Mouse (Mus musculus) stomach, embryonic 14.5 days (tissue): Measurements from ENCODE around the gene Rorc. TPM values are rescaled to one million over a fixed set of nuclear protein-coding genes. Genes with fewer than 3 reads are reported as not detected.

Source experiments
- ATAC-seq: fragments of 200-750 bp; cut with Nextera tagmentation; 2 replicates; pipeline ENCODE4 v1.8.0; 2017; ENCODE audit warnings: low read depth, moderate TSS enrichment; ENCODE audit not compliant: insufficient number of reproducible peaks, insufficient read depth, low FRiP score
- H3K27ac ChIP-seq: fragments of 300-500 bp; sonication (generic); 2 replicates; pipeline ENCODE4 v1.5.1; 2014; ENCODE audit warnings: mild to moderate bottlenecking, low read length, moderate library complexity, mixed read lengths
- H3K27me3 ChIP-seq: fragments of 300-500 bp; sonication (generic); 2 replicates; pipeline ENCODE4 v1.6.1; 2014; ENCODE audit warnings: low read length, control low read depth, mixed read lengths; ENCODE audit not compliant: control insufficient read depth, insufficient read depth
- H3K36me3 ChIP-seq: fragments of 300-500 bp; sonication (generic); 2 replicates; pipeline ENCODE4 v1.6.1; 2014; ENCODE audit warnings: mild to moderate bottlenecking, control low read depth, low read length, moderate library complexity, mixed read lengths; ENCODE audit not compliant: control insufficient read depth, insufficient read depth
- H3K4me1 ChIP-seq: fragments of 300-500 bp; sonication (generic); 2 replicates; pipeline ENCODE4 v1.6.1; 2014; ENCODE audit warnings: low read length, control low read depth, mixed read lengths; ENCODE audit not compliant: control insufficient read depth, insufficient read depth
- H3K4me2 ChIP-seq: fragments of 300-500 bp; sonication (generic); replicated peaks from 2 replicates; pipeline ENCODE4 v1.6.1; 2014; ENCODE audit warnings: low read depth, low read length, control low read depth
- H3K4me3 ChIP-seq: fragments of 300-500 bp; sonication (generic); 2 replicates; pipeline ENCODE4 v1.5.1; 2014; ENCODE audit warnings: low read depth, low read length, control low read depth
- H3K9ac ChIP-seq: fragments of 300-500 bp; sonication (generic); replicated peaks from 2 replicates; pipeline ENCODE4 v1.6.1; 2014; ENCODE audit warnings: low read depth, mild to moderate bottlenecking, control low read depth, low read length, moderate library complexity, mixed read lengths
- H3K9me3 ChIP-seq: fragments of 300-500 bp; sonication (generic); 2 replicates; pipeline ENCODE4 v1.6.1; 2016; ENCODE audit warnings: low read depth, low read length, control low read depth; ENCODE audit not compliant: control insufficient read depth
- WGBS: fragments of 180-500 bp; shearing (Covaris S2); extraction: QIAGEN DNeasy Blood & Tissue Kit; methylation state at CpG from one replicate; pipeline ENCODE4 v1.1.7; 2014; 5-methylcytosine and 5-hydroxymethylcytosine counted together
- polyA plus RNA-seq: library from polyadenylated mRNA; unstranded; fragments of >200 nt; fragmentation: Nextera tagmentation; extraction: Ambion mirVana; gene quantifications from 2 replicates; pipeline ENCODE4 v1.2.1, GENCODE M21; 2014

The Rorc gene
- 4.2 and 5.3 TPM in 2 replicates for polyA plus RNA-seq

DNA sequence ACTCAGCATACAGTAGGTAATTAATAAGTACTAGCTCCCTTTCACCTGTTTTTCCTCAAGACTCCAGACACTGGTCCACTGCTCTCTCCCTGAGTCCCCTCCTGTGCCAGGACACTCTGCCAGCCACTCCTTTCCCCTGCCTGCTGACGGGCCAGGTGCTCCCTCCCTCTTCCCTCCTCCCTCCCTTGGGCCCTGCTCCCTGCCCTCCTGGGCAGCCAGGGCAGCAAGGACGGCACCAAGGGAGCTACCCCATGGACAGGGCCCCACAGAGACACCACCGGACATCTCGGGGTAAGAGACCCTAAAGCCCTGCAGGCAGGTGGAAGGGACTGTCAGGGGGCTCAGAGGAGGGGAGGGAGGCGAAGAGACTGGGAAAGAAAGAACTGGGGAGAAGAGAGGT lies at the start of gene Rorc:
Gene Rorc (plus strand): TSS at position 154 of the 400 bp plus-strand sequence.
- no peaks in the 10 kb centered on the region for H3K9me3 ChIP-seq
- WGBS, result 28% methylated on average over 5 of the region's 5 CpGs
- ATAC-seq, result no peak
- peak within 1 kb of the TSS; percentile 35 for H3K4me2 ChIP-seq
- no peaks in the 10 kb centered on the region for H3K36me3 ChIP-seq
- H3K4me1 ChIP-seq, result peaks cover 7% of the 10 kb centered on the region; the same call in 1 of the 2 replicates
- no peaks in the 10 kb centered on the region for H3K27me3 ChIP-seq
- no peak within 1 kb of the TSS for H3K9ac ChIP-seq
- peak within 1 kb of the TSS; percentile 22; the same call in 1 of the 2 replicates for H3K27ac ChIP-seq
- H3K4me3 ChIP-seq, result peak within 1 kb of the TSS; percentile 17; the same call in 1 of the 2 replicates

GRCm38 (mm10) chr3:94328681-94329080 lies 43.9 kb upstream of the Rorc start:
- Histone ChIP-seq H3K4me2 (no peak overlapping the region), H3K36me3 (peaks cover 4% of the 10 kb centered on the region; the same call in 1 of the 2 replicates), H3K27ac (no peak overlapping the region), H3K27me3 (no peaks in the 10 kb centered on the region), H3K9me3 (no peaks in the 10 kb centered on the region), H3K4me1 (no peaks in the 10 kb centered on the region), H3K4me3 (no peak overlapping the region), H3K9ac (no peak overlapping the region)
- WGBS, result 53% methylated on average over 3 of the region's 3 CpGs
- ATAC-seq, result no peak

GRCm38 (mm10) chr3:94334442-94334841 lies 38.2 kb upstream of the Rorc start:
- Histone ChIP-seq H3K9me3 (no peaks in the 10 kb centered on the region), H3K4me2 (no peak overlapping the region), H3K27ac (no peak overlapping the region), H3K36me3 (peaks cover 3% of the 10 kb centered on the region; the same call in 1 of the 2 replicates), H3K4me1 (no peaks in the 10 kb centered on the region), H3K27me3 (no peaks in the 10 kb centered on the region), H3K9ac (no peak overlapping the region), H3K4me3 (no peak overlapping the region)
- no peak for ATAC-seq
- WGBS, result 86% methylated on average over 4 of the region's 4 CpGs

DNA sequence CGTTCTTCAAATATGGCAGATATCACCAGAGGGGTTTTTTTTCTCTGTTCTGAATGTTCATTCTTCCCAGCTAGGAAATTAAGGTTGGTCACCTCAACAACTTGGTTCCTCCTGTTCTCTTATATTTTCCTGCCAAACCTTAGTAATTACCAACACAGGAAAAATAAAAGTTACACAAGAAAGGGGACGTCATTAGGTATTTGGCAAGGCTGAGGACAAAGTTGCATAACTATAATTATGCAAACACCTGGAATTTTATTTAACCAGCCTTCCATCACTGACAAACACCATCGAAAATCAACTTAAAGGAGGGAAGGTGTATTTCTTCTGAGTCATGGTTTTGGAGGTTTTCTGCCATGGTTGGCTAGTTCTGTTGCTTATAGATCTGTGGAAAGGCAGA lies 34.1 kb upstream of the Rorc start:
- Histone ChIP-seq H3K4me2 (no peak overlapping the region), H3K36me3 (no peaks in the 10 kb centered on the region), H3K27me3 (no peaks in the 10 kb centered on the region), H3K27ac (no peak overlapping the region), H3K4me1 (no peaks in the 10 kb centered on the region), H3K9ac (no peak overlapping the region), H3K4me3 (no peak overlapping the region), H3K9me3 (no peaks in the 10 kb centered on the region)
- no peak for ATAC-seq
- WGBS, result 82% methylated on average over 3 of the region's 3 CpGs

DNA sequence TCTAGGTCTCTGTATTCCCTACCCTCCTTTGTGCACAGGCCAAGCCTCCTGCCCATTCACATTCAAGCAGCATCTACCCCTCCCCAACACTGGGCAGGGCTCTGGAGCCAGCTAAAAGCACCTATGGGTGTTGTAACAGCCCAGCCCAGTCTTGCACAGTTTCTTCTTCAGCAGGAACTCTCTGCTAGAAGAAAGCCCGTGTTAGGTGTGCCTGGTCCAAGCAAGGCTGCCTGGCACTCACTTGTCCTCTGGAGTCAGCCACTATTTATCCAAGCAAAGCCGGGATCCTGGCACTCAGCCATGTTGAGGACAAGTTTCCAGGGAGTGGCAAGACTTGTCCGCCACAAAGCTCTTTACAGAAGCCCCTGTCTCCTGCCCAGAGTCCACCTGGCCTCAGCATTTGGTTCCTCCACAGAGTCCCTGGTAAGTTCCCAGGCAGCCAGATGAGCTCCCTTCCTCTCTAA lies 30.6 kb upstream of the Rorc start, which contains the start of gene Them5:
Gene Them5 (plus strand): TSS at position 141 of the 464 bp plus-strand sequence.
- H3K4me1 ChIP-seq, result no peaks in the 10 kb centered on the region
- H3K36me3 ChIP-seq, result no peaks in the 10 kb centered on the region
- no peak for ATAC-seq
- no peak within 1 kb of the TSS for H3K4me2 ChIP-seq
- H3K27me3 ChIP-seq, result no peaks in the 10 kb centered on the region
- WGBS, result 37% methylated on average over 3 of the region's 3 CpGs
- no peak within 1 kb of the TSS for H3K4me3 ChIP-seq
- H3K9me3 ChIP-seq, result no peaks in the 10 kb centered on the region
- H3K9ac ChIP-seq, result no peak within 1 kb of the TSS
- no peak within 1 kb of the TSS for H3K27ac ChIP-seq

DNA sequence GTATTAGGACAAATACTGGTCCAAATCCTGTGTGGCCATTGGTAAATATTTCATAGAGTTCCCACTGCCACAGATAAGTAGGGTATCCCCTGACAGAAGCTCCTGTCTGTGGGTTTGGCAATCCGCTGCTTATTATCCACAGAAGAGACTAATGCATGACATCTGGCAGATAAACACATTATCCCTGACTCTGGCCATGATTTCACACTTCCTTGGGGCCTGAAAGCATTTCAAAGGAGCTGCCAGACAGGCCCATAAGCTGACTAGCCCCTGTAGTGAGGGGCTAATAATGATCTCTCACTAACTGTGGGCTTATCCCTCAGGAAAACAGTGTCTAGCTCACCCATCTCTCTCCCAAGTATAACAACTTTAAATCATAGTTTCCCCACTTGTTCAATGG lies 30.0 kb upstream of the Rorc start:
- Histone ChIP-seq H3K36me3 (no peaks in the 10 kb centered on the region), H3K4me3 (no peak overlapping the region), H3K4me2 (no peak overlapping the region), H3K9me3 (no peaks in the 10 kb centered on the region), H3K27me3 (no peaks in the 10 kb centered on the region), H3K9ac (no peak overlapping the region), H3K4me1 (no peaks in the 10 kb centered on the region), H3K27ac (no peak overlapping the region)
- WGBS, result 55% methylated on average over 1 of the region's 1 CpGs
- no peak for ATAC-seq

GRCm38 (mm10) chr3:94344182-94344581 lies 28.4 kb upstream of the Rorc start:
- WGBS, result 77% methylated on average over 2 of the region's 2 CpGs
- Histone ChIP-seq H3K9me3 (no peaks in the 10 kb centered on the region), H3K27ac (no peak overlapping the region), H3K4me2 (no peak overlapping the region), H3K4me1 (no peaks in the 10 kb centered on the region), H3K36me3 (no peaks in the 10 kb centered on the region), H3K4me3 (no peak overlapping the region), H3K9ac (no peak overlapping the region), H3K27me3 (no peaks in the 10 kb centered on the region)
- peak; percentile 53; the same call in 1 of the 2 replicates for ATAC-seq

- no peaks in the 10 kb centered on the region for H3K4me1 ChIP-seq
- ATAC-seq, result no peak
- H3K27me3 ChIP-seq, result no peaks in the 10 kb centered on the region
- no peak overlapping the region for H3K9ac ChIP-seq
- no peaks in the 10 kb centered on the region for H3K9me3 ChIP-seq
- no peaks in the 10 kb centered on the region for H3K36me3 ChIP-seq
- H3K4me3 ChIP-seq, result no peak overlapping the region
- 55% methylated on average over 3 of the region's 3 CpGs for WGBS
- H3K27ac ChIP-seq, result no peak overlapping the region
- H3K4me2 ChIP-seq, result no peak overlapping the region
Measured at GRCm38 (mm10) chr3:94344897-94345296, 27.7 kb upstream of the Rorc start.

DNA sequence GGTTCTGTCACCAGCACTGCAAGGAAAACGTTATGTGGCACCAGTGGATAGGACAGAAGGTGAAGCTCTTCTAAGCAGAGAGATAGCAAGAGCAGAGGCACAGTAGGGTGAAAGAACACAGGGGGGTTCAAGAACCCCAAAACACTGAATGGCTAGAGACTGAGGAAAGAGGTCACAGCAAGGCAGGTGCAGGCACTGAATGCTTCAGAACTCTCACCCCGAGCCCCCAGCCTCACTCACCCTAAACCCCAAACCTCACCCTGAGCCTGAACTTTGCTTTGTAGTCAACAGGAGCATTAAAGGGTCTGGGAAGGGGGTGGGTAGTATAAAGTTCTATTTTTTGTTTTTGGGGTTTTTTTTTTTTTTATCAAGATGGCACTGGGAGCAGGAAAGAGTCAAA lies 24.4 kb upstream of the Rorc start:
- Histone ChIP-seq H3K9ac (no peak overlapping the region), H3K36me3 (no peaks in the 10 kb centered on the region), H3K27me3 (no peaks in the 10 kb centered on the region), H3K9me3 (no peaks in the 10 kb centered on the region), H3K27ac (no peak overlapping the region), H3K4me3 (no peak overlapping the region), H3K4me1 (no peaks in the 10 kb centered on the region), H3K4me2 (no peak overlapping the region)
- WGBS, result 65% methylated on average over 2 of the region's 2 CpGs
- ATAC-seq, result no peak
